Mouse (Mus musculus): ENCODE results near the gene Prrt2. TPM values are rescaled to one million over a fixed set of nuclear protein-coding genes. Genes with fewer than 3 reads are reported as not detected.

Prrt2 gene
- polyA plus RNA-seq, 1 experiment from 2014 or later = 9.6 TPM

DNA sequence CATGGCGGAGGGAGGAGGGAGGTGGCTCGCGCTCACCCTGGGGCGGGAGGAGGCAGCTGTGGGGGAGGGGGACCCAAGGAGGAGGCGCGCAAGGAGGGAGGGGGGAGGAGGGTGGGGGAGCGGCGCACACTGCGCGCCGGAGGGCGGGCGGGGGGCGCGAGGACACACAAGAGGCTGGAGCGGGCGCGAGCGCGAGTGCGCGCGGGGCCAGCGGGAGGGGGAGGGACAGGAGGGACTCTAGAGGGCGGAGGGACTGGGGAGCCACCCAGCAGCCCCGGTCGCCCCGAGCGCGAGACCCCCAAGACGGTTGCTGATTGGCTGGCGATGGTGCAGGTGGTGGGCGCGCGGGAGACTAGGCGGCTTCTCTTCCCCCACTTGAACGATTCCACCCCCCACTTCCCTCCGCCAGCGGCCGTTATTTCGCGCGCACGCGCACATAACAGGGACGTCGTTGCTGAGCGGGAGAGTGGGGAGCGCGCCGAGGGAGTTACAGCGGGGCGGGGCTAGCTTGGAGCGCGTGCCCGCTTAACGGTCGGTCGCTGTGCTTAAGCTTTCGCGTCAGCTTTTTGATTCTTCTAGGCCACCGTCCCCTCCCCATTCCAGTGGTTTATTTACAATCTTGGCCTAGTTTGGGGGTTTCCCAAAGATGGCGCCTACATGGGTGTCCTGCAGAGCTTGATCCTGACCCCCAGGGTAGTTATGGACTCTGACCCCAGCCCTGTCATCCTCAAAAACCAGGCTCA is 6.1 kb upstream of the Prrt2 start, which contains the start of gene Maz:
TSS of gene Maz (minus strand) at position 54 of the 743 bp plus-strand sequence.
- H3K4me3 ChIP-seq (ENCODE audit: low read length) = peak within 1 kb of the TSS; percentile 94
- ATAC-seq (ENCODE audit: low FRiP score, low TSS enrichment) = peak; percentile 93
- under 1% methylated on average over 42 of the region's 63 CpGs for WGBS
- H3K27me3 ChIP-seq (ENCODE audit: control insufficient read depth, insufficient read depth, low read length) = no peaks in the 10 kb centered on the region
- H3K36me3 ChIP-seq (ENCODE audit: control insufficient read depth, insufficient read depth, low read length) = peaks cover 70% of the 10 kb centered on the region
- peak within 1 kb of the TSS; percentile 99 for H3K27ac ChIP-seq (ENCODE audit: low read depth, low read length)
- H3K9me3 ChIP-seq (ENCODE audit: control insufficient read depth, low read length) = no peaks in the 10 kb centered on the region
- peak within 1 kb of the TSS; percentile 96 for H3K9ac ChIP-seq (ENCODE audit: low read depth, low read length)
- peak within 1 kb of the TSS; percentile 87 for H3K4me2 ChIP-seq (replicated peaks; ENCODE audit: low read depth, low read length)
- H3K4me1 ChIP-seq (ENCODE audit: control insufficient read depth, insufficient read depth, low read length) = peaks cover 31% of the 10 kb centered on the region

DNA sequence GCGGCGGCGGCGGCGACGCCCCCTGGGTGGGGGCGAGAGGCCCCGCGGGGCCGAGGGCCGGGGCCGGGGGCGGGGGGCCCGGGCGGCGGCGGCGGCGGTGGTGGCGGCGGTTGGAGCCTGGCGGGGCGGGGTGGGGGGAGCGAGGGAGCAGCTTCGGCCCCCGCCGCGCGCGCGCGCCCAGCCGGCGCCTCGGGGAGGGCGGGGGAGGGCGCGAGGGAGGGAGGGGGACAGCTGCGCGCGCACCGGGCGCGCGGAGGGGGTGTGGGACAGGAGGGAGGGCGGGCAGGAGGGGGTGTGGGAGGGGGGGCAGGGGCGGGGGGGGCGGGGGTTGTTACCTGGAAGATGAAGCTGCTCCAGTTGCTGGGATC is 5.6 kb upstream of the Prrt2 start:
- Histone ChIP-seq H3K27ac (ENCODE audit: low read depth, low read length) (peak overlapping the region; percentile 99; the same call in 1 of the 2 replicates), H3K27me3 (ENCODE audit: control insufficient read depth, insufficient read depth, low read length) (no peaks in the 10 kb centered on the region), H3K4me3 (ENCODE audit: low read length) (peak overlapping the region; percentile 94), H3K36me3 (ENCODE audit: control insufficient read depth, insufficient read depth, low read length) (peaks cover 69% of the 10 kb centered on the region), H3K9me3 (ENCODE audit: control insufficient read depth, low read length) (no peaks in the 10 kb centered on the region), H3K4me1 (ENCODE audit: control insufficient read depth, insufficient read depth, low read length) (peaks cover 36% of the 10 kb centered on the region), H3K4me2 (replicated peaks; ENCODE audit: low read depth, low read length) (peak overlapping the region; percentile 87), H3K9ac (ENCODE audit: low read depth, low read length) (peak overlapping the region; percentile 96)
- no peak; the same call in 1 of the 2 replicates for ATAC-seq (ENCODE audit: low FRiP score, low TSS enrichment)
- WGBS = 3% methylated on average over 15 of the region's 48 CpGs

DNA sequence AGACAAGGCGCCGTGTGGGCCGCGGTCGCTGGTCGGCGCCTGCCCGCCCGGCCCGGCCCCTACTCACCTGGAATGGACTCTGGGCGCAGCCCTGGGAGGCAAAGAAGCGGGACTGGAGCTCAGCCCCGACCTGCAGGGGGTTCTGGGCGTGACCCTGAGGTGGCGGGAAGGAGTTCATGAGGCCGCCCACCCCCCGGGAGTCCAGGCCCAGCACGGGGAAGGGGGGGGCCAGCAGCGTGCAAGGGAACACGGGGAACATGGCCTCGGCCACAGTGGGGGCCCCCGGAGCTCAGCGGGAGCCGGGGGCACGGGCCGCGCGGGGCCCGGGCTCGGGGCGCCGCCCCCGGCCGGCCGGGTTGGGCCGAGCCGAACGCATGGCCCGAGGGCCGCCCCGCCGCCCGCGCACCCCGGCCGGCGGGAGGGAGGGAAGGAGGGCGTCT is 5.2 kb upstream of the Prrt2 start:
- no peaks in the 10 kb centered on the region for H3K9me3 ChIP-seq (ENCODE audit: control insufficient read depth, low read length)
- H3K4me1 ChIP-seq (ENCODE audit: control insufficient read depth, insufficient read depth, low read length) = peaks cover 40% of the 10 kb centered on the region
- no peaks in the 10 kb centered on the region for H3K27me3 ChIP-seq (ENCODE audit: control insufficient read depth, insufficient read depth, low read length)
- H3K27ac ChIP-seq (ENCODE audit: low read depth, low read length) = peak overlapping the region; percentile 99
- peak; percentile 44 for ATAC-seq (ENCODE audit: low FRiP score, low TSS enrichment)
- peak overlapping the region; percentile 94 for H3K4me3 ChIP-seq (ENCODE audit: low read length)
- 2% methylated on average over 25 of the region's 48 CpGs for WGBS
- peak overlapping the region; percentile 96 for H3K9ac ChIP-seq (ENCODE audit: low read depth, low read length)
- peaks cover 65% of the 10 kb centered on the region for H3K36me3 ChIP-seq (ENCODE audit: control insufficient read depth, insufficient read depth, low read length)
- peak overlapping the region; percentile 87 for H3K4me2 ChIP-seq (replicated peaks; ENCODE audit: low read depth, low read length)

DNA sequence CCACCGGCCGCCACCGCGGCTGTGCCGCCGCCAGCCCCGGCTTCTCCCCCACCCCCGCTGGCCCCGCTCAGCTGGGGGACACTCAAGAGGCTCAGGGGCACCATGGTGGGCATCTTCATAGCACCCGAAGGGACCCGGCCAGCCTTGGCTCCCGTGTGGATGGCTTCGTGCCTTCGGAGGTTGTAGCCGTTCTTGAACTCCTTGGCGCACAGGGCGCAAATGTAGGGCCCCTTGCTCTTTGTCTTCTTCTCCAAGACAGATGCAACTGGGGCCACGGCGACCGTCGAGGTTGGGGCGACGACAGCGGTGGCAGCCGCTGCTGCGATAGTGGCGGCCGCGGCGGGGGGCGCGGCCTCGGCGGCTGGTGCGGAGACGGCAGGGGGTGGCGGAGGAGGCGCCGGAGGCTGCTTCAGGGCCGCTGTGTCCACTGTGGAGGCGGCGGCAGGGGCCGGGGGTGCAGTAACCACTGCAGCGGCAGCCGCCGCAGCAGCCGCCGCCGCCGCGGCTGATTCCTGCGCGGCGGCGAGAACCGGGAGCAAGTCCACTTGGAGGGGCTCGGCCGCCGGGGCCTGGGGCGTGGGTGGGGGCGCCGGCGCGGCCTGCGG is 4.6 kb upstream of the Prrt2 start:
- Histone ChIP-seq H3K9ac (ENCODE audit: low read depth, low read length) (peak overlapping the region; percentile 96), H3K4me3 (ENCODE audit: low read length) (peak overlapping the region; percentile 94), H3K27ac (ENCODE audit: low read depth, low read length) (peak overlapping the region; percentile 99), H3K27me3 (ENCODE audit: control insufficient read depth, insufficient read depth, low read length) (no peaks in the 10 kb centered on the region), H3K4me1 (ENCODE audit: control insufficient read depth, insufficient read depth, low read length) (peaks cover 42% of the 10 kb centered on the region), H3K4me2 (replicated peaks; ENCODE audit: low read depth, low read length) (peak overlapping the region; percentile 87), H3K36me3 (ENCODE audit: control insufficient read depth, insufficient read depth, low read length) (peaks cover 60% of the 10 kb centered on the region), H3K9me3 (ENCODE audit: control insufficient read depth, low read length) (no peaks in the 10 kb centered on the region)
- ATAC-seq (ENCODE audit: low FRiP score, low TSS enrichment) = no peak
- WGBS = 1% methylated on average over 56 of the region's 65 CpGs

DNA sequence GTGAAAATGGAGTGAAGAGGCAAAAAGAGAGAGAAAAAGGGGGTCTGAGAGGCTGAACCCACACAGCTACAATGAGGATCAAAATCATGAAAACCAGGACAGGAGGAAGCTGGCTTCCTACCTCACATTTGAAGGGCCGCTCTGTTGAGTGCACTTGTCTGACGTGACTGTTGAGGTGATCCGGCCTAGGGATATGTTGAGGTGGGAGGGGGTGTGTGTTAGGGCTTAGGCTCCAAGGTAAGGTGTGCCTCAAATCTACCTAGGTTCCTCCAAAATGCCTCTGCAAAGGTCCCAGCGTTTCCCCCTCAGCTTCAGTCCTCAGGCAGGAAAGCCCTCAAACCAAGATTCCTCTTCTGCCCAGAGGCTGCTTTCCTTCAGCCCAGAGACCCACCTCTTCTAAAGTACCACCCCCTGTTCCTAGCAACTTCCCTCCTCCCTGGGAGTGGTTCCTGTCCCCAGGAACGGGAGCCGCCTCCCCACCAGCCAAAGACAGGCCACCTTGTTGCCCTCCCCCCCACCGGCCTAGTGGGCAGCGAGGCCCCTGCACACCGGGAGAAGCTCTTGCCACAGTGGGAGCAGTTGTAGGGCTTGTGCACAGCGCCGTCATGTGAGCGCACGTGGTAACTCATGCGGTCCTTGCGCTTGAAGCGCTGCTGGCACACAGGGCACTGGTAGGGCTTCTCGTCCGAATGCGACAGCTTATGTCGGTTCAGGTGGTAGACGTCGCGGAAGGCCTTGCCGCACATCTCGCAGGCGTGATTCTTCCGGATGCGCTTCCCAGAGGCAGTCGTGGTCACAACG is 3.9 kb upstream of the Prrt2 start:
- Histone ChIP-seq H3K4me2 (replicated peaks; ENCODE audit: low read depth, low read length) (peak overlapping the region; percentile 87), H3K4me3 (ENCODE audit: low read length) (peak overlapping the region; percentile 94), H3K4me1 (ENCODE audit: control insufficient read depth, insufficient read depth, low read length) (peaks cover 48% of the 10 kb centered on the region), H3K9ac (ENCODE audit: low read depth, low read length) (peak overlapping the region; percentile 96), H3K36me3 (ENCODE audit: control insufficient read depth, insufficient read depth, low read length) (peaks cover 54% of the 10 kb centered on the region), H3K27ac (ENCODE audit: low read depth, low read length) (peak overlapping the region; percentile 99), H3K27me3 (ENCODE audit: control insufficient read depth, insufficient read depth, low read length) (no peaks in the 10 kb centered on the region), H3K9me3 (ENCODE audit: control insufficient read depth, low read length) (no peaks in the 10 kb centered on the region)
- peak; percentile 18 for ATAC-seq (ENCODE audit: low FRiP score, low TSS enrichment)
- under 1% methylated on average over 30 of the region's 30 CpGs for WGBS

DNA sequence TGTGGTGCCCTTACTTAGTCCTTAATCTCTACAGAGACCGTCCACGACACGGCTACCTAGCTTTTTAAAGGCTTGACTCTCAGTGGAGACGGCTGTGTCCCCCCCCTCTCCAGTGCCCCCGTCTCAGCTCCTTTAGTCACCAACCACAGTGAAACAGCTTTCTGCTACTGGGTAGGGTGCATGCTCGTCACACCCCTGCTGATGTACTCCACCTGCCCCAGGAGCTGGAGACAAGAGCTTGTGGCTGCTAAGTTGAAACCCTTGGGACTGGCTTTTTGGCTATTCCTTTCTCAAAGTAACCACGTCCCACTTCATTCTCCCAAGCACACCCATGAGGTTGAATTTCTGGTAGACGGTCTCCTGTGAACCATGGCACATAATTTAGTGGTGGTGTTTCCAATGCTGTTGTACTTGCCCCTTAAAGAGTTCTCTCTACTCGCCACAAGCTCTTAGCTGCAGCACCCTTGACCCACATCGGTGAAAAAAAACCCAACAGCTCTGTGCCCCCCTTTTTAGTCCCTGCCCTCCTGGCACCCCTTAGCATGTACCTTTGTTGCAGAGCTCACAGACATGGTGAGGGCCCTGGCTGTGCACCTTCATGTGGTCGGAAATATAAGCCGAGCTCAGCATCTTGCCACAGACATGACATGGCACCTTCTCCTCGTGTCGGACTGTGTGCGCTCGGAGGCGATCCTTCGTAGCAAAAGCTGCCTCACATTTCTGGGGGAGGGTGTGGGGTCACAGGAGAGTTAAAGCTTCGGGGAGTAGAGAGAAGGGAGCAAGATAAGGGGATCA is 3.1 kb upstream of the Prrt2 start:
- Histone ChIP-seq H3K9ac (ENCODE audit: low read depth, low read length) (peak overlapping the region; percentile 96), H3K4me3 (ENCODE audit: low read length) (peak overlapping the region; percentile 94), H3K27me3 (ENCODE audit: control insufficient read depth, insufficient read depth, low read length) (no peaks in the 10 kb centered on the region), H3K4me2 (replicated peaks; ENCODE audit: low read depth, low read length) (peak overlapping the region; percentile 87), H3K27ac (ENCODE audit: low read depth, low read length) (peak overlapping the region; percentile 37; the same call in 1 of the 2 replicates), H3K36me3 (ENCODE audit: control insufficient read depth, insufficient read depth, low read length) (peaks cover 45% of the 10 kb centered on the region), H3K9me3 (ENCODE audit: control insufficient read depth, low read length) (no peaks in the 10 kb centered on the region), H3K4me1 (ENCODE audit: control insufficient read depth, insufficient read depth, low read length) (peaks cover 52% of the 10 kb centered on the region)
- WGBS = 24% methylated on average over 19 of the region's 19 CpGs
- no peak for ATAC-seq (ENCODE audit: low FRiP score, low TSS enrichment)

DNA sequence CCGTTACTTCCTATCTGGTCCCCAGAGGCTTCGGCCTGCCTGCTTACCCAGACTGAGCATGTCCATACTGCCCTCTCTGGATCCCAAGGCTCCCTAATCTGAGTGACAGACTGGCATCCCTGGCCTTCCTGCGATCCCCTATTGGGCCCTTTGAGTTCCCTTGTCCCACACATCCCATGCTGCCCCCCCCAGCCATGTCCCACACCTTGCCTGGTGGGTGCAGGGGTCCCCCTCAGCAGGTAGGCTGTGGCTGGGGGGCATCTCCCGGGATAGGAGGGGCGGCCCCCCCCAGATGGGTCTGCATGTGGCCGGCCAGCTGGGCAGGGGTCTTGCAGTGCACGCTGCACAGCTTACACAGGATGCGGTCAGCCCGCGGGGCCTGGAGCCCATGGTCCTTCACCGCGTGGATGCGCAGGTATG is 2.3 kb upstream of the Prrt2 start:
- ATAC-seq (ENCODE audit: low FRiP score, low TSS enrichment) = no peak
- H3K4me1 ChIP-seq (ENCODE audit: control insufficient read depth, insufficient read depth, low read length) = peaks cover 60% of the 10 kb centered on the region
- H3K36me3 ChIP-seq (ENCODE audit: control insufficient read depth, insufficient read depth, low read length) = peaks cover 37% of the 10 kb centered on the region
- peak overlapping the region; percentile 96; the same call in 1 of the 2 replicates for H3K9ac ChIP-seq (ENCODE audit: low read depth, low read length)
- H3K4me2 ChIP-seq (replicated peaks; ENCODE audit: low read depth, low read length) = peak overlapping the region; percentile 87
- H3K9me3 ChIP-seq (ENCODE audit: control insufficient read depth, low read length) = no peaks in the 10 kb centered on the region
- H3K27ac ChIP-seq (ENCODE audit: low read depth, low read length) = no peak overlapping the region
- H3K4me3 ChIP-seq (ENCODE audit: low read length) = peak overlapping the region; percentile 94
- H3K27me3 ChIP-seq (ENCODE audit: control insufficient read depth, insufficient read depth, low read length) = no peaks in the 10 kb centered on the region
- 83% methylated on average over 13 of the region's 13 CpGs for WGBS

DNA sequence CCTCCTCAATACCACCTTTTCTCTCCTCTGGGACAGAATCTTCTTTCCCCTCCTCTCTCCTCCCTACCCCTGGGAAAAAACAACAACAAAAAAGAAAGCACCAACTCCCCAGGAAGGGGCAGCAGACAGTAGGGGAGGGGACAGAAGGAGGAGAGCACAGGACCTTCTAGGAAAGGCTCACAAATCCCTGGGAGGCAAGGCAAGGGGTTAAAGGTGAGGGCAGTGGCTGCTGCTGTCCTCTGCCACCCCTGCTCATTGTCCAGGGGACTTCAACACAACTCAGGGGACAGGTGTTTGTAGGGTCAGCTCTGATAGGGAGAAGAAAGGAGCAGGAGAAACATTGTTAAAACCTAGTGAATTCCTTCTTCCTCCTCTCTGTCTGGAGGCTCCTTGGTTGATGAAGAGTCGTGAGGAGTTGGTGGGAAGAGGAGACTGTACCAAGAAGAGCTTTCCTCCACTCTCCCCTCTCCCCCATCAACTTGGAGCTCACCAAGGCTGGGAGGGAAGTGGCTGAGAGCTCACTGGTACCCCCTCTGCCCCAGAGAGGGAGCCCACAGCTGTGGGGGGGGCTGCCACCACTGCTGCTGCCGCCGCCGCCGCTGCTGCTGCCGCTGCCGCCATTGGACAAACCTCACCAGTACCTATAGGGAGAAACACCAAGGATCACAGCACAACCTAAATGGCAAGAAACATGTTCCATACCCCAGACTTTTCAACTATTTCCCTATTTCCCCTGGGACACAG is 1.7 kb upstream of the Prrt2 start:
- no peaks in the 10 kb centered on the region for H3K27me3 ChIP-seq (ENCODE audit: control insufficient read depth, insufficient read depth, low read length)
- peak overlapping the region; percentile 11; the same call in 1 of the 2 replicates for H3K4me2 ChIP-seq (replicated peaks; ENCODE audit: low read depth, low read length)
- no peak for ATAC-seq (ENCODE audit: low FRiP score, low TSS enrichment)
- peak overlapping the region; percentile 96; the same call in 1 of the 2 replicates for H3K9ac ChIP-seq (ENCODE audit: low read depth, low read length)
- WGBS = 88% methylated on average over 7 of the region's 7 CpGs
- no peak overlapping the region for H3K27ac ChIP-seq (ENCODE audit: low read depth, low read length)
- peaks cover 32% of the 10 kb centered on the region for H3K36me3 ChIP-seq (ENCODE audit: control insufficient read depth, insufficient read depth, low read length)
- H3K4me1 ChIP-seq (ENCODE audit: control insufficient read depth, insufficient read depth, low read length) = peaks cover 60% of the 10 kb centered on the region
- no peak overlapping the region for H3K4me3 ChIP-seq (ENCODE audit: low read length)
- H3K9me3 ChIP-seq (ENCODE audit: control insufficient read depth, low read length) = no peaks in the 10 kb centered on the region

All from kidney, embryonic 14.5 days (tissue).